In genomic region chr11:64800246-64801121, GRCm38 (mm10) we compare ENCODE assay signal across 10 mouse cellular contexts.
DNase-seq lines count a peak whose midpoint lies in the region; ATAC-seq and TF ChIP-seq lines count a peak whose summit lies in the region.
"Had no signal": no experiment of that assay in that cellular context is flagged by ENCODE, and none has a peak within 500 bp of the region (broad histone marks: within the 10 kb centered on the region; RNA-seq: fewer than 3 reads in every experiment).

No protein-coding gene starts in this region.

- no peak overlapping the region for H3K4me3 ChIP-seq in hindbrain, embryonic 10.5 days
- H3K4me3 ChIP-seq in hindbrain, postnatal 0 days (ENCODE audit: low read length): no peak overlapping the region
- H3K4me3 ChIP-seq in embryonic facial prominence, embryonic 15.5 days (replicated peaks): peak overlapping the region; percentile 13; the same call in 1 of the 2 replicates
- no peak overlapping the region for H3K4me3 ChIP-seq in liver, postnatal 0 days (ENCODE audit: low read depth, low read length)
- H3K4me3 ChIP-seq in thymus, adult 2 months (ENCODE audit: control insufficient read depth, insufficient read depth, low read length): peak overlapping the region; percentile 24
- H3K4me3 ChIP-seq in lung, adult 2 months (replicated peaks; ENCODE audit: extremely low read depth, low read depth, low read length): no peak overlapping the region

- no peak for ATAC-seq in hindbrain, postnatal 0 days
- ATAC-seq in embryonic facial prominence, embryonic 15.5 days (ENCODE audit: insufficient number of reproducible peaks, low FRiP score, low TSS enrichment, low read depth): no peak
- ATAC-seq in liver, postnatal 0 days: no peak

- no peaks in the 10 kb centered on the region; the same call in 1 of the 2 replicates for H3K27me3 ChIP-seq in hindbrain, embryonic 10.5 days (ENCODE audit: insufficient read depth, poor library complexity, severe bottlenecking)
- no peaks in the 10 kb centered on the region for H3K27me3 ChIP-seq in hindbrain, postnatal 0 days (ENCODE audit: insufficient read depth, low read length)
- no peaks in the 10 kb centered on the region for H3K27me3 ChIP-seq in embryonic facial prominence, embryonic 15.5 days
- no peaks in the 10 kb centered on the region for H3K27me3 ChIP-seq in liver, postnatal 0 days (ENCODE audit: insufficient read depth, low read length)
- no peaks in the 10 kb centered on the region for H3K27me3 ChIP-seq in thymus, adult 2 months (ENCODE audit: control insufficient read depth, insufficient read depth, low read length)

- TF ChIP-seq EP300 in liver, postnatal 0 days (IDR thresholded peaks at IDR 0.05; ENCODE audit: low read depth): no peak

- H3K36me3 ChIP-seq in hindbrain, embryonic 10.5 days: no peaks in the 10 kb centered on the region
- H3K36me3 ChIP-seq in hindbrain, postnatal 0 days (ENCODE audit: insufficient read depth, low read length): no peaks in the 10 kb centered on the region
- H3K36me3 ChIP-seq in embryonic facial prominence, embryonic 15.5 days: no peaks in the 10 kb centered on the region
- no peaks in the 10 kb centered on the region for H3K36me3 ChIP-seq in liver, postnatal 0 days (replicated peaks; ENCODE audit: insufficient read depth, low read length)
- no peaks in the 10 kb centered on the region for H3K36me3 ChIP-seq in thymus, adult 2 months (ENCODE audit: control insufficient read depth, insufficient read depth, low read length)

- no peaks in the 10 kb centered on the region for H3K9me3 ChIP-seq in hindbrain, embryonic 10.5 days
- H3K9me3 ChIP-seq in hindbrain, postnatal 0 days (ENCODE audit: low read length): no peaks in the 10 kb centered on the region
- no peaks in the 10 kb centered on the region for H3K9me3 ChIP-seq in embryonic facial prominence, embryonic 15.5 days (replicated peaks)
- no peaks in the 10 kb centered on the region for H3K9me3 ChIP-seq in liver, postnatal 0 days (ENCODE audit: low read length)

- 47% methylated on average over 21 of the region's 21 CpGs for WGBS in hindbrain, embryonic 10.5 days
- WGBS in hindbrain, postnatal 0 days: 39% methylated on average over 21 of the region's 21 CpGs
- 10% methylated on average over 21 of the region's 21 CpGs for WGBS in embryonic facial prominence, embryonic 15.5 days
- 46% methylated on average over 21 of the region's 21 CpGs for WGBS in liver, postnatal 0 days (ENCODE audit: insufficient replicate concordance)
- WGBS in thymus, adult 2 months: 18% methylated on average over 21 of the region's 21 CpGs
- 48% methylated on average over 21 of the region's 21 CpGs for WGBS in lung, adult 2 months

- H3K9ac ChIP-seq in hindbrain, postnatal 0 days (replicated peaks; ENCODE audit: low read length): no peak overlapping the region
- no peak overlapping the region for H3K9ac ChIP-seq in embryonic facial prominence, embryonic 15.5 days
- 0 out of 2 replicates have a peak overlapping the region, but pooled peaks have one; percentile 21 for H3K9ac ChIP-seq in liver, postnatal 0 days (replicated peaks)

- H3K27ac ChIP-seq in hindbrain, embryonic 10.5 days: 0 out of 2 replicates have a peak overlapping the region, but pooled peaks have one; percentile 53
- no peak overlapping the region for H3K27ac ChIP-seq in hindbrain, postnatal 0 days
- no peak overlapping the region for H3K27ac ChIP-seq in embryonic facial prominence, embryonic 15.5 days (replicated peaks)
- H3K27ac ChIP-seq in liver, postnatal 0 days (ENCODE audit: low read depth): peak overlapping the region; percentile 74; the same call in 1 of the 2 replicates
- no peak overlapping the region for H3K27ac ChIP-seq in thymus, adult 2 months (ENCODE audit: control insufficient read depth, insufficient read depth, low read length)

- no peak overlapping the region for H3K4me2 ChIP-seq in hindbrain, postnatal 0 days (ENCODE audit: low read depth, low read length)
- peak overlapping the region; percentile 40 for H3K4me2 ChIP-seq in embryonic facial prominence, embryonic 15.5 days (replicated peaks)
- peak overlapping the region; percentile 56 for H3K4me2 ChIP-seq in liver, postnatal 0 days (ENCODE audit: low read depth, low read length)

- no peak for TF ChIP-seq POLR2A in thymus, adult 2 months (IDR thresholded peaks at IDR 0.05; ENCODE audit: control insufficient read depth, extremely low read depth, insufficient read depth, low read length, poor library complexity)
- TF ChIP-seq POLR2A in lung, adult 2 months (IDR thresholded peaks at IDR 0.05; ENCODE audit: borderline replicate concordance, extremely low read depth, low read depth, low read length): no peak

- peak; percentile 65 for DNase-seq in hindbrain, embryonic 10.5 days (ENCODE audit: low spot score)
- DNase-seq in hindbrain, postnatal 0 days (ENCODE audit: low spot score): no peak
- DNase-seq in liver, postnatal 0 days: no peak
- peak; percentile 39 for DNase-seq in thymus, adult 2 months
- no peak for DNase-seq in lung, adult 2 months
- DNase-seq in urinary bladder, postnatal 4 days (ENCODE audit: low spot score in 2 of 2): no peak
- DNase-seq in spleen, postnatal 14 days (ENCODE audit: low spot score in 2 of 2): no peak
- DNase-seq: B cell, adult 2 months; cerebellum, adult 11-12 months had no signal

- H3K4me1 ChIP-seq in hindbrain, embryonic 10.5 days (replicated peaks): peaks cover 27% of the 10 kb centered on the region
- H3K4me1 ChIP-seq in hindbrain, postnatal 0 days (ENCODE audit: insufficient read depth, low read length): no peaks in the 10 kb centered on the region
- H3K4me1 ChIP-seq in embryonic facial prominence, embryonic 15.5 days: peaks cover 15% of the 10 kb centered on the region
- H3K4me1 ChIP-seq in liver, postnatal 0 days (ENCODE audit: insufficient read depth): peaks cover 9% of the 10 kb centered on the region
- peaks cover 7% of the 10 kb centered on the region for H3K4me1 ChIP-seq in thymus, adult 2 months (replicated peaks; ENCODE audit: control insufficient read depth, insufficient read depth, low read length)
- H3K4me1 ChIP-seq in lung, adult 2 months (ENCODE audit: control insufficient read depth, insufficient read depth, low read length): no peaks in the 10 kb centered on the region

- TF ChIP-seq CTCF in hindbrain, postnatal 0 days (IDR thresholded peaks at IDR 0.05; ENCODE audit: low read depth): no peak
- no peak for TF ChIP-seq CTCF in liver, postnatal 0 days (IDR thresholded peaks at IDR 0.05; ENCODE audit: low read depth)
- no peak for TF ChIP-seq CTCF in thymus, adult 2 months (IDR thresholded peaks at IDR 0.05; ENCODE audit: borderline replicate concordance, control insufficient read depth, extremely low read depth, insufficient read depth, low read length, poor library complexity)
- no peak for TF ChIP-seq CTCF in lung, adult 2 months (IDR thresholded peaks at IDR 0.05; ENCODE audit: insufficient read depth, low read length)

Comparison
In these comparisons a context has a peak if more than half of its experiments do, and no peak if none do; other contexts are left out.
1. DNase-seq: peak in hindbrain, embryonic 10.5 days (single experiment) and thymus, adult 2 months (single experiment); none in hindbrain, postnatal 0 days (single experiment), liver, postnatal 0 days (single experiment), lung, adult 2 months (single experiment), urinary bladder, postnatal 4 days (0 of 2) and spleen, postnatal 14 days (0 of 2).
2. H3K27ac ChIP-seq: peak in hindbrain, embryonic 10.5 days (single experiment) and liver, postnatal 0 days (single experiment); none in hindbrain, postnatal 0 days (single experiment), embryonic facial prominence, embryonic 15.5 days (single experiment) and thymus, adult 2 months (single experiment).
3. H3K4me3 ChIP-seq: peak in embryonic facial prominence, embryonic 15.5 days (single experiment) and thymus, adult 2 months (single experiment); none in hindbrain, embryonic 10.5 days (single experiment), hindbrain, postnatal 0 days (single experiment), liver, postnatal 0 days (single experiment) and lung, adult 2 months (single experiment).